Mouse (Mus musculus): ENCODE results near the gene Slc25a48.

Gene Slc25a48

DNA sequence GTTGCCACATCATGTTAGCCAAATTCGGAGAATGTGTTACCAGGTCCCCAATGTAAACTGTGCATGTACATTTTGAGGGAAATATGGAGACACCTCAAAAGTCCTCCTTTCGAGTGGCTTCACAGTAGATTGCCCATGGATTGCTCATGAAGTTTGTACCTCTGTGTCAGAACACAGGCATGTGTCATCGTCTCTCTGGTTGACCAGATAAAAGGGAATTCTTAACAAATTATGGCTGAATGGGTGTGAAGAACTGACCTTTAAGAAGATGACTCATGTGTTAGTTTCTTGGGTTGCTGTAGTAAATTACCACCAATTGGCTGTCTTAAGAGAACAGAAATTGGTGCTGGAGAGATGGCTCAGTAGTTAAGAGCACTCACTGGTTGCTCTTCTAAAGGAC is 6.0 kb downstream of the Slc25a48 start:
- in situ Hi-C loops (cut with MboI; ENCODE audit: unreplicated experiment in 2 of 2), result loop anchor here in 1 of 2 experiments (25.0 kb wide), 1 partner anchor 782 kb away; no protein-coding TSS in a partner anchor

DNA sequence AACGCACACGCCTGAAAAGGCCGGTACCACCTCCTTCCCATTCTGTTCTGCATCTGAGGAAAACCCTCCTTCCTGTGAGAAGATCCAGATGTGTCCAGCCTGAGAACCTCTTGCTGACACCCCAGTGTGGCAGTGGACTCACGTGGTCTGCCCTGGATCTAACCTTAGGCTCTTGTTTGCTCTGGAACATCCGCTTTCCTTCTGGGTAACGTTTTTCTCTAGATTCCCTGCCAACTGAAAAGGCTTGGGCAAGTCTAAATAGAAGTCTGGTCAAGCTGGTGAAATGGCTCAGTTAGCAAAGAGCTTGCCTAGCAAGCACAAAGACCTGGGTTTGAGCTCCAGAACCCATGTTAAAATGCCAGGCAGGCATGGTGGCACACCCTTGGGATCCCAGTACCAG is 6.8 kb downstream of the Slc25a48 start:
- in situ Hi-C loops (cut with MboI; ENCODE audit: unreplicated experiment in 2 of 2), result loop anchor here in 1 of 2 experiments (25.0 kb wide), 1 partner anchor 783 kb away; no protein-coding TSS in a partner anchor

DNA sequence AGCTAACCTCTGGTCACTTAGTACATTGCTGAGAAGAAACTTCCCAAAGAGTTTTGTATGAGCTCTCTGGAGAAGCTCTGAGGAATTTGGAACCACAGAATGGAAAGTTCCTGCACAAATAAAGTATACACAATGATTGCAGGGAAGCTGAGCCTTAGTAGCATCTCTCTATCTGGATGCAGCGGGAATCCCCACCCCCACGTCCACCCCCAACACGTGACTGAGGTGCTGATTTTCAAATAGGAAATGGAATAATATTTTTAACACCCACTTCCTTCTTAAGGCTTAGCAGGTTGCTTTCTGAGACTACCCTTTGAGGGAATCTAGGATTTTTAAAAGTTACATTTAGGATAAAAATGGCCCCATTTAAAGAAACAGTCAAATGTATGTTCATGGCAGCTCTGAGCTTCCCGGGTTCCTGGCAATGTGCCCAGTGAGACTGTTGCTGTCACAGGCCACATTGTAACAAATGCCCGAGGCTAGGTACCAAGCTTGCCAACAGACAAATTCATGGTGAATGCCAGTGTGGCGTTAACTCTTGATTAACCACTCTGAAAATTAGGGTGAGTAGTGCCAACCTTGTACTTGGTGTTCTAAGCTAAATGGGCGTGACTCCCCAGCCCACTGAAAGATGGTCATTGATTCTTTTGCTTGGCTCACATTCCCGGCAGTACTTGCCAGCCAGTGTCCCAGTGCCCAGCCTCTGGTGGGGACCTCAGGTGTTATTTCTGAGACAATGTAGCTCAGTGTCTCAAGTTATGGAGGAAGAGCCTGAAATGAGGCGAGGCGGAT is 11.3 kb downstream of the Slc25a48 start:
- in situ Hi-C loops (cut with MboI; ENCODE audit: unreplicated experiment in 2 of 2), result loop anchor here in 1 of 2 experiments (25.0 kb wide), 1 partner anchor 787 kb away; no protein-coding TSS in a partner anchor

DNA sequence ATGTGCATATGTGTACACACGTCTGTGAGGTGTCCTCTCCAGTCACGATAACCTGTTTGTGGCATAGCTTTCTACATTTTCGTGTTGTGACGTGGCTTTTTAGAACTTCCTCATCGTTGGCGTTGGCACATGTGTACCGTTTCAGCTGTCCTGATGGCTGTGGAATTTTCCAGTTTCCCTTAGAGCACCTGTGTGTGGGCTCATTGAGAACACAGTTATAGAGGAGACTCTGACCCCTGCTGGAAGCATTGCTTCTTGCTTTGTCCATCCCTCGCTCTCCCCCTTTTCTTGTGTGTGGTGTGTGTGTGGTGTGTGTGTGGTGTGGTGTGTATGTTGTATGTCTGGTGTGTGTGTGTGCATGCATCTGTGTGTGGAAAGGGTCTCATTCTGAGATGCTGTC is 11.9 kb downstream of the Slc25a48 start:
- in situ Hi-C loops (cut with MboI; ENCODE audit: unreplicated experiment in 2 of 2), result no loop called here

DNA sequence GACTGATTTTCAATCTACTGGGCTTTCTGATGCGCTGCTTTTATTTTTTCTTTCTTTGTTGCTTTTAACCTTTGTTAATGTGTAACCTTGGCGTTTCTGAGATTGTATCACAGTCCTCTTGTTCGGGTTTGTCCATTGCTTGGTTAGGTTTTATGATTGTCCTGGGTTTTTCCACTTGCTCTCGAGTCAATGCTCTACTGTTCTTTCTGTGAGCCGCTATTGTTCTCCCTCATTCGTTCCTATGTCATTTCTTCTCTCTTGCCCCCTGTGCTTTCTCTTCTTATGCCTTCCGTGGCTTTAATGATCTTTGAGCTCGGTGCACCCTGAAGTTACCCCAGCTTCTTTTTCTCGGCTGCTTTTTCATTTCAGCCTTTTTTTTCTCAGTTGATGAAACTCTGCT is 19.8 kb downstream of the Slc25a48 start:
- in situ Hi-C loops (cut with MboI; ENCODE audit: unreplicated experiment in 2 of 2), result no loop called here

DNA sequence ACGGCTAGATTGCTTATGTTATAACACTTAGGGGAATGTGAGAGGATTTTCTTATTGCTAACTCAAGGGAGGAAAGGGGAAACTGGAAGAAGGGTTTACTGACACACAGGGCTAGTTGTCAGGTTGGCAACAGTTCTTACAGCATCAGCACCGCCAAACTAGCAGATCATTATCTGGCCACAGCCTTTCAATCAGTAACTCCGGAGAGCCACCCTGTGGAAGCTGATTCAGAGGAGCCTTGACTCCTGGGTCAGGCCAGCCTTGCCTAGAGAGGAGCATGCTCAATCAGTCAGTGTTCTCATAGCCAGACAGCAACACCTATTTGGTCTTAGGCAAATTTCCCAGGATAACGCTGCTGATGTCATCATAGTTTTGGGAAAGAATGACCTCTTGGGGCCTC is 23.3 kb downstream of the Slc25a48 start:
- in situ Hi-C loops (cut with MboI; ENCODE audit: unreplicated experiment in 2 of 2), result no loop called here

DNA sequence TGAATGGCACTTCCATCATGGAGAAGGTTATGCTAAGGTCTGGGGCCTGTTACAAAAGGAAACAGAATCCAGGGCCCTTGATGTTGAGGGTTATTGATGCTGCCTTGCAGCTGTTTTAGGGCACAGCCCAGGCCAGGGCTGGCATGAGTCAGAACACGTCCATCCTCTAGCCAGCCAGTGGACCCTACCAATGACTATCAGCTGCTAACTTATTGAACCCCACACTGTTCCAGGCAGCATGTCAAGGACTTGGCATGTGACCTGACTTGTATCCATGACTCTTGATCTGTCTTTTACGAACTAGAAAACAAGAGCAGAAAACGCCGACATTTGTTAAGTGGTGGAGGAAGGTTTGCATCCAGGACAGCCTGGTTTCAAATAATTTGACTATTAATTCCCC is 24.6 kb downstream of the Slc25a48 start:
- in situ Hi-C loops (cut with MboI; ENCODE audit: unreplicated experiment in 2 of 2), result no loop called here

DNA sequence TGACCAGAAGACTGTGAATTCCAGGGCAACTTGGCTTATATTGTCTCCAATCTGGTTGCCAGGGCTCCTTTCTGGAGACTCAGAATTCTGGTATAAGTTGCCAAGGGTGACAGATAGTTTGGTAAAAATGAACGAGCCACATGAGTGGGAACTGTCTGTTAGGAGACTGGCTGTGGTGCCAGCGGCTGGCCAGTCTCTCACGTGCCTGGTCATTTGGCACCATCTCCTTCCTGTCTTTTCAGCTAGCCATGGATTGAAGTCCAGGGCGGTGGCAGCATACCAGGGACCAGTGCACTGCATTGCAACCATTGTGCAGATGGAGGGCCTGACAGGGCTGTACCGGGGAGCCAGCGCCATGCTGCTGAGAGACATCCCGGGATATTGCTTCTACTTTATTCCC is 25.1 kb downstream of the Slc25a48 start:
- in situ Hi-C loops (cut with MboI; ENCODE audit: unreplicated experiment in 2 of 2), result no loop called here

DNA sequence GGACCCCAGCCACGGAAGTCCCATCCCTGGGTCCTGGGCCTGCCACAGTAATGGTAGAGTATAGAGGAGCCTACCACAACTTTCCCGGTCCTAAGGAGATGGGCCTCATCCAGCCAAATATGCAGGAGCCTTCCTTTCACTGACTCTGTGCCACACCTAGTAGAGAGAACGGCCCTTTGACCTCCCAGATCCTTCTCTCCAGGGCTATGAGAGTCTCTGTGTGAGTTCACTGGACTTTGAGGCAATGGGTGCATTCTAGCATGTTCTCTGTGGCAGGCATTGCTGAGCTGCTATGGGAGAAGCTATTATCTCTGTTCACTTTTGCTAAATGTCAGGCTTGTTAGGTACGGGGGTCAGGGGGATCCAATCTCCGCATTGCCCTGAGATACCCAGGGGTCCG is 25.6 kb downstream of the Slc25a48 start:
- in situ Hi-C loops (cut with MboI; ENCODE audit: unreplicated experiment in 2 of 2), result no loop called here

DNA sequence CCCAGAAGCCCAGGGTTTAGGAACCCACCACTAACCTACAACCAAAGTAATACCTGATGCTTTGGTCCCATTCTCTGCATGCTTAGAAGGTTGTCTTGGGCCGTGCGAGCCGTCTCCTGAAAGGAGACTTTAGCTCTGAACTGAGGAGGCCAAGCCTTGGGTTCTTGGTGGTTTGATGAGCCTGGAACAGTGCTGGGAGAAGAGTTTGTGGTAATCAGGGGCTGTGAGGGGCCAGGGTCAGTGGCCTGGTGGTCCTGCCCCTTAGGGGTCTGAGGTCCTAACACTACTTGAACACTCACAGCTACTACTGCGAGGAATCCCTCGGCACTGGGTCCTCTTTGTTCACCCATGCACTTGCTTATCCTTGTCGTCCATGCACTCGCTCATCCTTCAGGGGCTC is 29.6 kb downstream of the Slc25a48 start:
- in situ Hi-C loops (cut with MboI; ENCODE audit: unreplicated experiment in 2 of 2), result no loop called here

DNA sequence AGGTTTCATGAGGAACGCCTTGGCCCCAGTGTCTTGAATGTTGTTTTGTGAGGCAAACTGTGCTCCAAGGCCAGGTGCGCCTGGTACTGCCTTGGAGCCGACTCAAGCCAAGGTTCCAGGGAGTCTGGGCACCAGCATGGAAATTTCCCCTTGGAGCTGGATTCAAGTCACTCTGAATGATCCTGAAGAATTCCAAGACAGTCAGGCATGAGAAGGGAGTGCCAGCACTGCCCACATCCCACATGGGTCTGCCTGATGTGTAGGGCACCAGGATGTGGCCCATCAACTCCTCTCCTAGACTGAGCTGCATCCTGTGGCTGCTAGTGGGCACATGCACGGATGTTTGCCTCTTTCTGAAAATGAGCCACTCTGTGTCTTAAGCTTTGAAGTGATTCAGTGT is 30.4 kb downstream of the Slc25a48 start:
- in situ Hi-C loops (cut with MboI; ENCODE audit: unreplicated experiment in 2 of 2), result no loop called here

DNA sequence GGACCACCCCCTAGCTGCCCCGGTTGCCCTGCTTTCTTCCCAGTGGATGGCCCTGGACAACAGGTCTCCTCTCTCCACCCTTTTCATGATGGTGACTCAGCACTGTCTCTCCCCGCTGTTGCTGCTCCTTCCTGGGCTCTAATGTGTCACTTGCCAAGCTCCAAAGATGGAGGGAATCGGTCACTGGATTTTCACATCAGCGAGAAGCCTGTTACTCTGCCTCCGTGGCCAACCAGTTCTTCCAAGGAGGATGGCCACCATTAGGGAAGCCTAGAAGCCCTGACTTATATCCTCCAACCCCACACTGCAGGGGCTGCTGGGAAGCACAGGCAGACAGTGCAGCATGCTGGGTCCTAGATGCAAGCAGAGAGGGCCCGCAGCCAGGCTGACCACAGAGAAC is 33.1 kb downstream of the Slc25a48 start:
- in situ Hi-C loops (cut with MboI; ENCODE audit: unreplicated experiment in 2 of 2), result loop anchor here (5.0 to 10.0 kb wide), 2 partner anchors 784 to 791 kb away; no protein-coding TSS in a partner anchor

DNA sequence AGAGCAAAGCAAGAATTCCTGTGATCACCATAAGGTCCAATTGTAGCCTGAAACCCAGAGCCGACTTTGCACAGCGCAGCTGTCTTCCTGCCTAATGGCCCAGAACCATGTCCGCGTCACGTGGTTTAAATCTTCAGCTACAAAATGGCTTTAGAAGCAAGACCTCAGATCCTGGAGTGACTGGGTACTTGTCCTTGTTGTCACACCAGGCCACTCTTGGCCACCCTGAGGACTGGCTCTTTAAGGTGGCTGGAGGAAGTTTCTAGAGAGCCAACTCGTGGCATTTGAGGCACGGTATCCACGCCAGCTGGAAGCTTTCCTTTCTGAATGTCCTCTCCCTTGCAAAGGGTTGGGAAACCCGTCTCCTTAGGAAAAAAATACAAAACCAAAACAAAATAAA is 33.8 kb downstream of the Slc25a48 start:
- in situ Hi-C loops (cut with MboI; ENCODE audit: unreplicated experiment in 2 of 2), result loop anchor here (5.0 to 10.0 kb wide), 2 partner anchors 783 to 790 kb away; no protein-coding TSS in a partner anchor

DNA sequence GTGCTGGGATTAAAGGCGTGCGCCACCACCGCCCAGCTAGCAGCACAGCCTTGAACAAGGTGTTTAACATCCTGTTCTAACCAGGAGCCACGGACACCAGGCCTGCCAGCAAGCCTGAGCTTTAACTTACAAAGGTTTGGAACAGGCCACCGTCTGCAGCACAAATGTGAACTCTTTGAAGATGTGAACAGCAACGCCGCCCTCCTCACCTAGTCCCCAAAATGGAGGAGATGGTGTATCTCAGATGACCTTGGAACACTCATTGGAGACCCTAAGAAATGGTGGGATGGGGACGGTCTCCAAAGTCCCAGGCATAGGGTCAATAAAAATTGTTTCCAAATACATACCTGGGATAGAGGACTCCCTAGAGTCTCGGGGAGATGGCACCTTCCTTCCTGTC is 34.5 kb downstream of the Slc25a48 start:
- in situ Hi-C loops (cut with MboI; ENCODE audit: unreplicated experiment in 2 of 2), result loop anchor here (5.0 to 10.0 kb wide), 2 partner anchors 782 to 790 kb away; no protein-coding TSS in a partner anchor

DNA sequence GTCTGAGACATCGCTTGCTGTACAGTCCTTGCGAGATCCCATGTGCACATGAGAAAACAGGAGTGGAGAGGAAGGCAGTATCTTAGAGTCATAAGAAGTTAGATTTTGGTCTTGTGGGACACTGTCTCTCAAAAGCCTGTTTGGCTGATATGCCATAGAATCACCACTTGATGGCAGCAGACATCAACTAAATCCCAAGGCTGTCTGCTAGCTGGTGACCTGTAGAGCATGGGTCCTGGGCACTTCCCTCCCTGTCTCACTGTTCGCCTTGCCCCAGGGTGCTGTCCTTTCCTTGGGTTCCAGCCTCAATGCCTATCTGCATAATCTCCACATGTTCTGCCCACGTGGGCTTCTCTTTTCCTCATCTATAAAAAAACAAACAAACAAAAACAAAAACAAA is 37.2 kb downstream of the Slc25a48 start:
- in situ Hi-C loops (cut with MboI; ENCODE audit: unreplicated experiment in 2 of 2), result loop anchor here in 1 of 2 experiments (10.0 kb wide), 1 partner anchor 779 kb away; no protein-coding TSS in a partner anchor

DNA sequence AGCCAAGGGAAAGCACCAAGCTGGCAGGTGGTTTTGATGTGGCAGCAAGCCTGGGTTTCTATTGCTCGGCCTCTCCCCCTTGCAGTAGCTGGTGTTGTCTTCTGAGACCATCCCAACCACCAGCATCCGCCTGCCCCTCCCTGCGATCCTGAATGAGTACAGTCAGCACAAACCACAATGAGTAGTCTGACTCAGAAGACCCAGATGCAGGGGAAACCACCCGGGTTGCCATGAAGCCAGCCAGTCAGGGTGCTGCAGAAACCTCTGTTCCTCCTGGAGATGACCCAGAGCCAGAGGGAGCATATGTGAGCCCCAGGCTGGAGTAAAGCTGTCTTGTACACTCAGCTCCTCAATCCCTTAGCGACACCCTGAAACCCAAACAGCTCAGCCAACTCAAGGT is 38.6 kb downstream of the Slc25a48 start:
- in situ Hi-C loops (cut with MboI; ENCODE audit: unreplicated experiment in 2 of 2), result loop anchor here in 1 of 2 experiments (10.0 kb wide), 1 partner anchor 778 kb away; no protein-coding TSS in a partner anchor

DNA sequence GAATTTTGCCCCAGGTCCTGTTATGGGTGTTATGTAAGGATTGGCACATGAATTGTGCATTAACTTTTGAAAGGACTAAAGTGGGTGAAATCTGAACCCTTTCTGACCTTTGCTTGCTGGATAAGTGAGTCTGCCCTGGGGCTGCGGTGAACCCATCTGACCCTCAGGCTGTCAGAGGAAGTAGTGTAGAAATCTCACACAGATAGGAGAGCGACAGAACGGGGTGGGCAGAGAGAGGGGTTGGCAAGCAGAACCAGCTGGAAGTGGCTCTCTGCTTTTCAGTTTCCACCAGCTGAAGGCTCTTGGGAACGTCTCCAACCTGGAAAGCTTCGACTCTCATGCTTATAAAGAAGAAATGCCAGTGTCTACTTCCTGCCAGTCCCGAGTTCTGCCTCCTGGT is 39.1 kb downstream of the Slc25a48 start:
- in situ Hi-C loops (cut with MboI; ENCODE audit: unreplicated experiment in 2 of 2), result loop anchor here in 1 of 2 experiments (10.0 kb wide), 1 partner anchor 778 kb away; no protein-coding TSS in a partner anchor

DNA sequence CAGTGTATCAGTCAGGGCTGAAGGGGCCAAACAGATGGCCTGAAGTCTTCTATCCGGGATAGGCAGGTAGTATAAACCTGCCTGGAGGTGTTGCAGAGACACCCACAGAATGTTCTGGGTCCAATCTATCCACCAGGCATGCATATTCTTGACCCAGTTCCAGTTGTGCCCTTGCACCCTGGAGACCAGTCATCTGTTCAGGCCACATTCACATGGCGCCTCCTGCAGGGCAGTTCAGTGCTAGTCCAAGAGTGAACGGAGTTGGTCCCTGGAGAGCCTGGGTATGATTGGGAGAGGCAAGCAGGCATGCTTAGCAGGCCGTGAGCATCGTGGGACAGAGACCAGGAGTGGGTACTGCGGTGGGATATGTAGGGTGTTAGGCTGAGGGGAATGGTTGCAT is 39.9 kb downstream of the Slc25a48 start:
- in situ Hi-C loops (cut with MboI; ENCODE audit: unreplicated experiment in 2 of 2), result loop anchor here in 1 of 2 experiments (10.0 kb wide), 1 partner anchor 777 kb away; no protein-coding TSS in a partner anchor

DNA sequence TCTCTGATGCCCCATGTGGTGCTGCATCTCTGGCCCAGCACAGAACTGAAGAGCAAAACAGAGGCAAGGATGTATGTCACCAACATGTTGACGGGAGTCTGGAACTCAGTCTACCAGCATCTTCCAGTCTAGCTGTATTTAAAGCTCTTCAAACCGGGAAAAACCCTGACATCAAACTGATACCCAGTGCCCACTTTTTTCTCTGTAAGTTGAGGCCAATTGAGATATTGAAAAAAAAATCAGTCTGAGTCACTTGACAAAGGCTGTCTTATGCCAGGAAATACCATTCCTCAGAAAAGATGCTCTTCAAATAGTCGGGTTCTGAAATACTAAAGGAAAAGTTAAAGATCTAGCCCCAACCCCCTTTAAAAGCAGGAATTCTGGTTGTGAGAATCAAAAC is 44.0 kb downstream of the Slc25a48 start, which contains the start of gene Il9:
Gene Il9 (minus strand): TSS at position 101 of the 400 bp plus-strand sequence.
- in situ Hi-C loops (cut with MboI; ENCODE audit: unreplicated experiment in 2 of 2), result loop anchor here in 1 of 2 experiments (10.0 kb wide), 1 partner anchor 153 kb away; no protein-coding TSS in a partner anchor

DNA sequence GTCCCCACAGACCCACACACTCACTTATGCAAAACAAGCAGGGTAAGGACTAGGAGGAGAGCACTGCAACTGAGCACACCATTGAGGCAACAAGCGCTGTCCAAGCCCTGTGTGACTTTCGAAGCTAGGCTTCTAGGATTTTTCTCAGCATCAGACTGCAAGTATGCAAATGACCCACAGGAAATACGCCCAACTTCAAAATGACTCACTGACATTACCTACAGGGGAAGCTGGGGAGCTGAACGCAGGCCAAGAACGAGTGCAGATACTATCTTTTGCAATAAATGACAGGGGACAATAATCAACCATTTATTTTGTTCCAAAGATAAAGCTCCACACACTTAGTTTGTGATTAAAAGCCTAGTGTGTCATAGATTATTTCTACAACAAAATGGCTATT is 49.9 kb downstream of the Slc25a48 start:
- in situ Hi-C loops (cut with MboI; ENCODE audit: unreplicated experiment in 2 of 2), result loop anchor here in 1 of 2 experiments (10.0 kb wide), 1 partner anchor 147 kb away; no protein-coding TSS in a partner anchor

DNA sequence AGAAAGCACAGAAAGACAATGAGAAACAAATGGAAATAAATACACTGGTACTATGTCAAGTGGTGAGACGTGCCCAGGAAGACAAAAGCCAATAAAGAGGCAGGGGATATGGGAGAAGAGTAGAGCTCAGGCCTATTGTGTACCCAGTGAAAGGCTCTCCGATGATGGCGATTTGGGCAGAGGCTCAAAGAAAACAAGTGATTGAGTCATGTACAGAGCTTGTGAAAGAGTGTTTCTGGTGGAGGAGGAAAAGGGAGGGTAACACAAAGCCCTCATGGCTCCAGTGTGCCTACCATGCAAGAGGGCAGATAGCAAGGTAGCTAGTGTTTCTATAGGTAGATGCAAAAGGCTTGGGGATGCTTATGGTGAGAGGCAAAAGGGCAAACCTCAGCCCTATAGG is 56.3 kb downstream of the Slc25a48 start:
- in situ Hi-C loops (cut with MboI; ENCODE audit: unreplicated experiment in 2 of 2), result no loop called here

DNA sequence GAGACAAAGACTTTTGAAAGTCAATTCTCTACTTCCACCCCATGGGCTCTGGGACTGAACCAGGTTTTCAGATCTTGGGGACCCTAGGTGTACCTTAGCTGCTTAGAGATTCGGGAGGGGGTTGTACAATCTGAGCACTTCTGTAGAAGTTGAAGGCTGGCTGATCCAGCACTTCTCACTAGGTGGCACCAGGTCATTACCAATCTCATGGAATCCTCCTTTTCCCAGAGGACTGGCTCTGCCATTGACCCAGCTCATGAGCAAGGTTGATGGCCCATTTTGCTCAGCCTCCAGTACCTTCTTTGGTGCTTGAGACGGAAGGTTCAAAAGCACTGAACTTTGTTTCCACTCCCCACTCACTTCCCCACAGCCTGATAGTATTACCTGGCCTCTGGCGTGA is 62.0 kb downstream of the Slc25a48 start:
- in situ Hi-C loops (cut with MboI; ENCODE audit: unreplicated experiment in 2 of 2), result no loop called here
